Mouse (Mus musculus) spleen, postnatal 0 days (tissue): ENCODE measurements around the gene Defb3. TPM values are rescaled to one million over a fixed set of nuclear protein-coding genes. Genes with fewer than 3 reads are reported as not detected.

Experiments used
- polyA plus RNA-seq: library from polyadenylated mRNA; unstranded; fragments of >200 nt; fragmentation: Nextera tagmentation; extraction: Ambion mirVana; gene quantifications from 2 replicates; pipeline ENCODE4 v1.2.1, GENCODE M21; 2015

The Defb3 gene
- not detected in 2 replicates for polyA plus RNA-seq

DNA sequence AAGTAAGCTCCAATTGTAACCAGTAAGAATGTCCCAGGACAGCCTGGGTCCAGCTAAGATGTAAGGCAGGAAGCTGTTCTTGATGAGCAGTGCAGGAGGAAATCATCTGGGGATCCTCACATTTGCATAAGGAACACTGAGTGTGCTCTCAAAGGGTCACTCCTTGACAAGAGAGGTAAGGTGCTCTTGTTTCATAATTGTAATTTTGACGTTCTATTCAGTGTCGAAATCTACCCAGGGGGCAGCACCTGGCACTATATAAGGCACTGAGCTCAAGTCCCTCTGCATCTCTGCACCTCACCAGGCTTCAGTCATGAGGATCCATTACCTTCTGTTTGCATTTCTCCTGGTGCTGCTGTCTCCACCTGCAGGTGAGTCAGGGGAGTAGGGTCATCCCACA, at the start of gene Defb3:
Defb3 (plus strand) TSS at position 301 of the 400 bp plus-strand sequence.

GRCm38 (mm10) chr8:19247280-19247679, 45.9 kb upstream of the Defb3 start, which contains the start of gene Defb5:
Gene Defb5, plus strand, starts transcription at chr8:19247580.

Other genes with a start within 250 kb of the Defb3 start
- not detected in 2 replicates for gene Defb39, start 228.6 kb upstream of the Defb3 start, polyA plus RNA-seq
- gene Defb12, start 178.5 kb upstream of the Defb3 start, polyA plus RNA-seq = not detected in 2 replicates
- not detected in 2 replicates for gene Defb34, start 169.6 kb upstream of the Defb3 start, polyA plus RNA-seq
- gene Gm45826, start 152.6 kb upstream of the Defb3 start, polyA plus RNA-seq = not detected in 2 replicates
- not detected in 2 replicates for gene Defb14, start 99.0 kb upstream of the Defb3 start, polyA plus RNA-seq
- not detected in 2 replicates for gene Defb4, start 94.7 kb upstream of the Defb3 start, polyA plus RNA-seq
- gene Defb6, start 67.9 kb upstream of the Defb3 start, polyA plus RNA-seq = not detected in 2 replicates
- gene Defb46, start 53.4 kb upstream of the Defb3 start, polyA plus RNA-seq = not detected in 2 replicates
- not detected in 2 replicates for gene Defb5, start 45.8 kb upstream of the Defb3 start, polyA plus RNA-seq
- not detected in 2 replicates for gene Defb8, start 154.2 kb downstream of the Defb3 start, polyA plus RNA-seq
- not detected in 2 replicates for gene Defb7, start 201.7 kb downstream of the Defb3 start, polyA plus RNA-seq